Mouse (Mus musculus) embryonic facial prominence, embryonic 15.5 days (tissue): ENCODE measurements around the gene Adcyap1. TPM values are rescaled to one million over a fixed set of nuclear protein-coding genes. Genes with fewer than 3 reads are reported as not detected.
A peak's percentile ranks its signal among the peaks of the same experiment; 100 is the strongest.

Experiments used
- ATAC-seq: fragments of 200-750 bp; cut with Nextera tagmentation; 2 replicates; pipeline ENCODE4 v1.8.0; 2017; ENCODE audit warnings: low read depth, moderate TSS enrichment; ENCODE audit not compliant: insufficient number of reproducible peaks, low FRiP score, low TSS enrichment
- H3K27ac ChIP-seq: fragments of 300-500 bp; sonication (generic); replicated peaks from 2 replicates; pipeline ENCODE4 v1.5.1; 2015; ENCODE audit warnings: mild to moderate bottlenecking, inconsistent platforms
- H3K27me3 ChIP-seq: fragments of 300-500 bp; sonication (generic); 2 replicates; pipeline ENCODE4 v1.6.1; 2015; ENCODE audit warnings: inconsistent platforms
- H3K36me3 ChIP-seq: fragments of 300-500 bp; sonication (generic); 2 replicates; pipeline ENCODE4 v1.6.1; 2015; ENCODE audit warnings: mild to moderate bottlenecking, inconsistent platforms
- H3K4me1 ChIP-seq: fragments of 300-500 bp; sonication (generic); 2 replicates; pipeline ENCODE4 v1.6.1; 2015; ENCODE audit warnings: inconsistent platforms
- H3K4me2 ChIP-seq: fragments of 300-500 bp; sonication (generic); replicated peaks from 2 replicates; pipeline ENCODE4 v1.6.1; 2015; ENCODE audit warnings: mild to moderate bottlenecking, inconsistent platforms
- H3K4me3 ChIP-seq: fragments of 300-500 bp; sonication (generic); replicated peaks from 2 replicates; pipeline ENCODE4 v1.5.1; 2015; ENCODE audit warnings: mild to moderate bottlenecking, inconsistent platforms
- H3K9ac ChIP-seq: fragments of 300-500 bp; sonication (generic); 2 replicates; pipeline ENCODE4 v1.6.1; 2015; ENCODE audit warnings: inconsistent platforms
- H3K9me3 ChIP-seq: fragments of 300-500 bp; sonication (generic); replicated peaks from 2 replicates; pipeline ENCODE4 v1.6.1; 2016; ENCODE audit warnings: inconsistent platforms
- WGBS: fragments of 180-500 bp; shearing (Covaris S2); methylation state at CpG from one replicate; pipeline ENCODE4 v1.1.7; 2015; 5-methylcytosine and 5-hydroxymethylcytosine counted together
- polyA plus RNA-seq: library from polyadenylated mRNA; unstranded; fragments of >200 nt; fragmentation: Nextera tagmentation; extraction: Ambion mirVana; gene quantifications from 2 replicates; pipeline ENCODE4 v1.2.1, GENCODE M21; 2015

The Adcyap1 gene
- polyA plus RNA-seq, 1 experiment from 2014 or later = 1.0 TPM

GRCm38 (mm10) chr17:93203076-93204031 is 4.5 kb downstream of the Adcyap1 start:
- WGBS = under 1% methylated on average over 34 of the region's 34 CpGs
- peaks cover 67% of the 10 kb centered on the region for H3K27me3 ChIP-seq
- H3K4me2 ChIP-seq = peak overlapping the region; percentile 57
- H3K27ac ChIP-seq = no peak overlapping the region
- no peak for ATAC-seq
- H3K4me1 ChIP-seq = peaks cover 27% of the 10 kb centered on the region
- peak overlapping the region; percentile 33 for H3K4me3 ChIP-seq
- H3K36me3 ChIP-seq = no peaks in the 10 kb centered on the region
- no peaks in the 10 kb centered on the region for H3K9me3 ChIP-seq
- H3K9ac ChIP-seq = no peak overlapping the region

- Histone ChIP-seq H3K27me3 (no peaks in the 10 kb centered on the region), H3K9me3 (no peaks in the 10 kb centered on the region), H3K27ac (no peak overlapping the region), H3K4me3 (no peak overlapping the region), H3K4me1 (no peaks in the 10 kb centered on the region), H3K9ac (no peak overlapping the region), H3K36me3 (no peaks in the 10 kb centered on the region), H3K4me2 (no peak overlapping the region)
- no peak for ATAC-seq
- 83% methylated on average over 6 of the region's 6 CpGs for WGBS
Measured at GRCm38 (mm10) chr17:93217785-93218184, 19.0 kb downstream of the Adcyap1 start.

GRCm38 (mm10) chr17:93218640-93219039 is 19.8 kb downstream of the Adcyap1 start:
- Histone ChIP-seq H3K9me3 (no peaks in the 10 kb centered on the region), H3K4me3 (no peak overlapping the region), H3K4me1 (no peaks in the 10 kb centered on the region), H3K36me3 (no peaks in the 10 kb centered on the region), H3K4me2 (no peak overlapping the region), H3K9ac (no peak overlapping the region), H3K27me3 (no peaks in the 10 kb centered on the region), H3K27ac (no peak overlapping the region)
- 57% methylated on average over 2 of the region's 2 CpGs for WGBS
- ATAC-seq = no peak

GRCm38 (mm10) chr17:93237355-93237754 is 38.5 kb downstream of the Adcyap1 start:
- Histone ChIP-seq H3K9me3 (no peaks in the 10 kb centered on the region), H3K36me3 (no peaks in the 10 kb centered on the region), H3K27ac (no peak overlapping the region), H3K4me3 (no peak overlapping the region), H3K9ac (no peak overlapping the region), H3K4me1 (no peaks in the 10 kb centered on the region), H3K4me2 (no peak overlapping the region), H3K27me3 (no peaks in the 10 kb centered on the region)
- ATAC-seq = no peak
